Mouse (Mus musculus) lung, postnatal 0 days (tissue): ENCODE measurements around the gene BC035947. TPM values are rescaled to one million over a fixed set of nuclear protein-coding genes. Genes with fewer than 3 reads are reported as not detected.

Experiments used
- ATAC-seq: fragments of 200-750 bp; cut with Nextera tagmentation; 2 replicates; pipeline ENCODE4 v1.8.0; 2017; ENCODE audit warnings: moderate library complexity
- DNase-seq: peaks from one replicate; pipeline ENCODE4 v3.0.0-alpha.2; 2016; ENCODE audit warnings: low spot score
- H3K27ac ChIP-seq: fragments of 300-500 bp; sonication (generic); 2 replicates; pipeline ENCODE4 v1.5.1; 2014; ENCODE audit warnings: antibody characterized with exemption, mild to moderate bottlenecking, low read length, mixed read lengths
- H3K27me3 ChIP-seq: fragments of 300-500 bp; sonication (generic); replicated peaks from 2 replicates; pipeline ENCODE4 v1.6.1; 2014; ENCODE audit warnings: low read length, mixed read lengths; ENCODE audit not compliant: insufficient read depth
- H3K36me3 ChIP-seq: fragments of 300-500 bp; sonication (generic); 2 replicates; pipeline ENCODE4 v1.6.1; 2014; ENCODE audit warnings: low read length, mixed read lengths; ENCODE audit not compliant: insufficient read depth
- H3K4me1 ChIP-seq: fragments of 300-500 bp; sonication (generic); 2 replicates; pipeline ENCODE4 v1.6.1; 2014; ENCODE audit warnings: antibody characterized with exemption, low read depth, low read length, mixed read lengths; ENCODE audit not compliant: insufficient read depth
- H3K4me2 ChIP-seq: fragments of 300-500 bp; sonication (generic); replicated peaks from 2 replicates; pipeline ENCODE4 v1.6.1; 2014; ENCODE audit warnings: low read depth, mild to moderate bottlenecking, low read length, moderate library complexity, mixed read lengths
- H3K4me3 ChIP-seq: fragments of 300-500 bp; sonication (generic); 2 replicates; pipeline ENCODE4 v1.5.1; 2014; ENCODE audit warnings: low read depth, low read length
- H3K9ac ChIP-seq: fragments of 300-500 bp; sonication (generic); replicated peaks from 2 replicates; pipeline ENCODE4 v1.6.1; 2014; ENCODE audit warnings: low read depth, mild to moderate bottlenecking
- H3K9me3 ChIP-seq: fragments of 300-500 bp; sonication (generic); 2 replicates; pipeline ENCODE4 v1.6.1; 2016; ENCODE audit warnings: low read length, mixed read lengths
- CTCF ChIP-seq: IDR thresholded peaks from 2 replicates; pipeline ENCODE4 v1.5.1; 2016; ENCODE audit warnings: antibody characterized with exemption, mild to moderate bottlenecking
- EP300 ChIP-seq: IDR thresholded peaks from 2 replicates; pipeline ENCODE4 v1.6.1; 2016; ENCODE audit warnings: antibody characterized with exemption, mild to moderate bottlenecking, control low read depth
- WGBS: fragments of 180-500 bp; shearing (Covaris S2); extraction: QIAGEN DNeasy Blood & Tissue Kit; methylation state at CpG from one replicate; pipeline ENCODE4 v1.1.7; 2014; 5-methylcytosine and 5-hydroxymethylcytosine counted together
- polyA plus RNA-seq: library from polyadenylated mRNA; unstranded; fragments of >200 nt; fragmentation: Nextera tagmentation; extraction: Ambion mirVana; gene quantifications from 2 replicates; pipeline ENCODE4 v1.2.1, GENCODE M21; 2015

BC035947 gene
- polyA plus RNA-seq, 1 experiment from 2014 or later: 0.17 TPM

DNA sequence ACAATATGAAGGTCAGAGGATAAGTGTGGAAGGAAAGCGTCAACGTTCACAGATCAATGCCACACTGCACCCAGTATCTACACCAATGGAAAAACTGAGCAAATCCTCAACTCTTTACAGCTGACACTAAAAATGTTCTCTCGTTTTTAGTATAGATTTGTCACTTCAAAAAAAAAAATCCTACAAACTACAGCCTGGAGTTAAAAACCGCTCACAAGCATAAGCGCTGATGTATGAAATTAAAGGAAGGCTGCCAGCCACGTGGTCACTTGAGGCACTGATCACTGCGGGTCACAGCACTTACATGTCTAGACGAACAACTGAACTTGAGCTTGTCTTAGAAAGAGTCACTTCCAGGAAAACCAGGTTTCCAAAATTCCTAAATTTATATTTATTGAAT, 58.1 kb downstream of the BC035947 start:
- 93% methylated on average over 8 of the region's 8 CpGs for WGBS
- H3K27me3 ChIP-seq: no peaks in the 10 kb centered on the region
- TF ChIP-seq CTCF (no peak), EP300 (no peak)
- no peak overlapping the region for H3K9ac ChIP-seq
- H3K4me2 ChIP-seq: no peak overlapping the region
- no peaks in the 10 kb centered on the region for H3K4me1 ChIP-seq
- H3K36me3 ChIP-seq: peaks cover 19% of the 10 kb centered on the region; the same call in 1 of the 2 replicates
- no peak overlapping the region for H3K27ac ChIP-seq
- H3K4me3 ChIP-seq: no peak overlapping the region
- no peak for DNase-seq
- H3K9me3 ChIP-seq: no peaks in the 10 kb centered on the region
- ATAC-seq: no peak

DNA sequence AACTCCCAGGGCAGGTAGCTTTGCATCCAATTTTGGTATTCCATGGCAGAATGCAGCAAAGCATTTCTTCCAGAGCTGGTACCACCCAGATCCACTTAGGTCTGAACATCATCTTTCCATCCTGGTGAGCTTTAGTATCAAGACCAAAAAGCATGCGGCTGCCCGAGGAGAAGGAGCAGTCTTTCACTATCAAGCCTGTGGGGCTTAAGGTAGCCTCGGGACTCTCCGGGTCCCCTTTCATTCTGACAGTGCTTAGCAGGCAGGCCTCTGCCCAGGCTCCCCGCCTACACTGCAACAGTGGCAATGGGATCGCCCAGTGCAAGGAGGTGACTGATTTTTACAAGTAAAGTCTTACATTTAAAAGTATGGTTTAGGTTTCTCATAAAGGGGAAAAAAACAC, 59.4 kb downstream of the BC035947 start:
- Histone ChIP-seq H3K27ac (no peak overlapping the region), H3K4me1 (no peaks in the 10 kb centered on the region), H3K4me2 (no peak overlapping the region), H3K36me3 (peaks cover 13% of the 10 kb centered on the region; the same call in 1 of the 2 replicates), H3K9me3 (no peaks in the 10 kb centered on the region), H3K27me3 (no peaks in the 10 kb centered on the region), H3K4me3 (no peak overlapping the region), H3K9ac (no peak overlapping the region)
- TF ChIP-seq CTCF (no peak), EP300 (no peak)
- DNase-seq (no peak), ATAC-seq (no peak)
- 91% methylated on average over 6 of the region's 6 CpGs for WGBS

DNA sequence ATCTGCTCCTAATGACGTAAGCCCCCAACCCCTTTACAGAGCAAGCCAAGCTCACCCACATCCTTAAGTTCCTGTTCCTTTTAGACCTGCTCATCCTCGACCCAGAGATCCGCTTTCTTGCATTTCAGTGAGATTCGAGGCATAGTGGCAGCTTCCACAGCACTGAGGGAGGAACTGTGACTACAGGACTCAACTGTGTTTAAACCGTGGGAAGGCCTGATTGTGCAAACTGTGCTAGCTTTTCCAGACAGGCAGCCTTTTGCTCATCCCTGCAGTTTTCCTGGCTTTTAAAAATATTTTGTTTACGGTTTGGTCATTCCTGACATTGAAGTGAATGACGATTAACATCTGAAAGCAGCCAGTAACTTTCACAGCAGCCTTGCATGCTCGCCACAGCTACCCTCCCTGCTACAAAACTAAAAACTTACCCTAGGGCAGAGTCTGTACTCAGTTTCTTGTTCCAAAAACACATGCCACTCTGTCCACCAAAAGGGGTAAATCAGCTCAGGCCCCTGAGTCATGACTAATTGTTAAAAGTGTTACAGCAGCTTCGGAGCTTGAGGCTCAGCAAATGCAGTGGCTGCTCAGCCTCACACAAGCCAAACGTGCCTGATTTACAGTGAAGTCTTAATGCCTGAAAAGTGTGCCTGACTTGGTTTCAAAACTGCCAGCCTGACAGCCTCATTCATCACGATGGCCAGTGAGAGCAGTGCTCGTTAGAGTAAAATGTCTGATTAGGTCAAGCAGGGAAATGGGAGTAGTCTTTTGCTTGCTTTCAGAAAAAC, 60.7 kb downstream of the BC035947 start:
- Histone ChIP-seq H3K27ac (no peak overlapping the region), H3K4me3 (no peak overlapping the region), H3K9ac (no peak overlapping the region), H3K9me3 (no peaks in the 10 kb centered on the region), H3K4me2 (no peak overlapping the region), H3K27me3 (no peaks in the 10 kb centered on the region), H3K4me1 (no peaks in the 10 kb centered on the region), H3K36me3 (peaks cover 6% of the 10 kb centered on the region; the same call in 1 of the 2 replicates)
- ATAC-seq: peak; percentile 38; the same call in 1 of the 2 replicates
- TF ChIP-seq EP300 (no peak), CTCF (no peak)
- WGBS: 73% methylated on average over 12 of the region's 12 CpGs
- DNase-seq: peak; percentile 55

DNA sequence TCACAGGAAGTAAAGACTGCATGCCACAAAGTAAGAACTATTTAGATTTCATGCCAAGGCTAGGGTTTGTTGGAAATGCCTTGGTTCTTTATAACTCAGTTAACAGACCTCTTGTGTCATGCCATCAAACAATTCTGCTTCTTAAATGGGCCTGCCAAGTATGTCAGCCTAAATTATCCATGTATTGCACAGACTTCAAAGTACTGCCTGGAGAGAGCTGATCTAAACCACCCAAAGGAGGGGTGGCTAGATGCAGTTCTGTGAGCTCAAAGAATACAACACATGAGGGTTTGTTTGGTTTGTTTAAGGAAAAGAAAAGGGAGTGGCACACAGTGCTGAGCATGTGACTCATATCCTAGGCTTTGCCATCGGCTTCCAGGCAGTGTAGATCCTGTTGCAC, 63.9 kb downstream of the BC035947 start:
- peak; percentile 68 for DNase-seq
- peaks cover 4% of the 10 kb centered on the region; the same call in 1 of the 2 replicates for H3K36me3 ChIP-seq
- H3K4me1 ChIP-seq: no peaks in the 10 kb centered on the region

More for the DNA sequence above, 63.9 kb downstream of the BC035947 start:
- H3K9me3 ChIP-seq: no peaks in the 10 kb centered on the region
- no peaks in the 10 kb centered on the region for H3K27me3 ChIP-seq
- no peak for TF ChIP-seq CTCF
- TF ChIP-seq EP300: peak; percentile 36
- peak; percentile 82 for ATAC-seq
- H3K4me3 ChIP-seq: no peak overlapping the region
- 19% methylated on average over 1 of the region's 1 CpGs for WGBS
- no peak overlapping the region for H3K4me2 ChIP-seq
- H3K27ac ChIP-seq: no peak overlapping the region
- H3K9ac ChIP-seq: no peak overlapping the region

Other genes starting within 250 kb of the BC035947 start
- gene Sgpp2, start 201.8 kb downstream of the BC035947 start, polyA plus RNA-seq: 10.9 and 14.0 TPM in 2 replicates
- 41.8 and 45.6 TPM in 2 replicates for gene Farsb, start 23.3 kb downstream of the BC035947 start, polyA plus RNA-seq
- gene Mogat1, start 1.2 kb downstream of the BC035947 start, polyA plus RNA-seq: 0.88 and 1.2 TPM in 2 replicates
- gene Acsl3, start 145.7 kb upstream of the BC035947 start, polyA plus RNA-seq: 22.7 and 23.3 TPM in 2 replicates
- gene Utp14b, start 145.9 kb upstream of the BC035947 start, polyA plus RNA-seq: 0.96 and 0.97 TPM in 2 replicates